Mouse (Mus musculus) induced T-regulatory cell, adult 2 months (primary cell): Measurements from ENCODE around the gene Fryl.

Experiments
- DNase-seq: peaks from one replicate; pipeline ENCODE4 v3.0.0-alpha.2; 2012; ENCODE audit warnings: low read depth

The Fryl gene

DNA sequence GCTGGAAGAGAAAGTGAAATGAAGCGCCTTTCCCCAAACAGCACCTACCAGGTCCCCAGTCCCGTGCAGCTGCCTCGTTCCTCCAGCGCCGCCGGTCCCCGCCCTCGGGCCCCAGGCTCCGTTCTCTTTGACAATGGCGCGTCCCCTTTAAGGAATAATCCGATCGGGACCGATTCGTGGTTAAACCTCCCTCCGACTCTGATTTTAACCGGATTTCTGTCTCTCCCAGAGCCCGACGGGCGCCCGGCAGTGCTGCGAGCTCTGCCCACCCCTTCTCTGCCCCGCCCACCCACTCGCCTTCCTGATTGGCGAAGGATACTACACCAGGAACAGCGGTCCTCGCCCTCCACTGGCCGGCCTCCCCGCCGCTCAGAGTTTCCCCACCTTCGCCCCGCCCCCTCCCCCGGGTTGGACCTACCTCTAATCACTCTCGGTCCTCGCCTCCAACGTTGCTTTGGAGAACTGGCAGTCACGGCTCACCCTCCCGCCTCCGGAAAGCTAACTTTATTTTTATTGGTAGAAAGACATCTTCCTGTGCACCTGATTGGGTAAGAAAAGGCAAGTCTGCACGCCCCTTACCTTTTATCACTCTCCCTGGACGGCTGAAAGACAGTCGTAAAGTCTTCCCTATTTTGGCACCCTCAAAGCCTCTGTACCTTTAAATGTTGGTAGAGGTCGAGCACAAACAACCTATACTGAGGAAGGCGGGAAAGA is at the start of gene Fryl:
Gene Fryl (minus strand): TSS at position 268 of the 714 bp plus-strand sequence.
- peak; percentile 99 for DNase-seq

DNA sequence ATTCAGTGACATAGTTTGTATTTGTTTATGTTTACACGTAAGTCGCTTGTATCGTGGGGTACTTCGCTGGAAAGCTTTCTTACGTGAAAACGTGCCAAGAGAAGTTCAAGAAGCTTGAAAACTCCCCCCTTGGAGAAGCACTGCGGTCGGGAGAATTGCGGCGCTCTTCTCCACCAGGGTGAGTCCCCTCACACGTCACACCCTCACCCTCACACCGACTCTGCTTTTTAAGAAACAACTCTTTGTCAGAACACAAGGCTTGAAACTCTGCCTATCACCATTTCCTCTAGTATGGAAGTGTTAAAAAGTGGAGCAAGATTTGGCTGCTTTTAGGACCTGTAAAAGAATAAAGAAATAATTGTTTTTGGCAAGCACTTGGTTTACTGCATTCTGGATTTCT is 48.1 kb upstream of the Fryl start:
- no peak for DNase-seq

DNA sequence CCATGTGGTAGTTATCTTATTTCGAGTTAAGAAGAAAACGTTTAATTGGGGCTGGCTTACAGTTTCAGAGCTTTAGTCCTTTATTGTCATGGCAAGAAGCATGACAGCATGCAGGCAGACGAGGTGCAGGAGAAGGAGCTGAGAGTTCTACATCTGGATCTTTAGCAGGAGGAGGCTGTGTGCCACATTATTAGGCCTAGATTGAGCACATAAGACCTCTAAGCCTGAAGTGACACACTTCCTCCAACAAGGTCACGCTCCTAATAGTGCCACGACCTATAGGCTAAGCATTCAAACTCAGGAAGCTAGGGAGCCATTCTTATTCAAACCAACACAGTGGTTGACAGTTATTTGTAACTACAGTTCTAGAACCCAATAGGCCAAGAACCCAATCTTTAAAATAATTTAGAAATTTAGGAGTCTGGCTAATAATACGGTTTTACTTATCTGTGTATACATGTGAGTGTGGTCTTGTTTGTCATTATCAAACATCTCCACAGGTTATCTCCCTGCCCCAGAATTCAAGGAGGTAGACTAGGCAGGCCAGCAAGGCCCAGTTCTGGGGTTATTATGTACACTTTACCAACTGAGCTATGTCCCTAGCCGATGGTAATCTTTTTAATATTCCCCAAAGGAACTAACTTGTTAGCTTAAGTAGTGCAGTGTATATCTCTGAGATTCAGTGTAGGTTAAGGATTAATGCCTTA is 45.3 kb upstream of the Fryl start:
- no peak for DNase-seq

DNA sequence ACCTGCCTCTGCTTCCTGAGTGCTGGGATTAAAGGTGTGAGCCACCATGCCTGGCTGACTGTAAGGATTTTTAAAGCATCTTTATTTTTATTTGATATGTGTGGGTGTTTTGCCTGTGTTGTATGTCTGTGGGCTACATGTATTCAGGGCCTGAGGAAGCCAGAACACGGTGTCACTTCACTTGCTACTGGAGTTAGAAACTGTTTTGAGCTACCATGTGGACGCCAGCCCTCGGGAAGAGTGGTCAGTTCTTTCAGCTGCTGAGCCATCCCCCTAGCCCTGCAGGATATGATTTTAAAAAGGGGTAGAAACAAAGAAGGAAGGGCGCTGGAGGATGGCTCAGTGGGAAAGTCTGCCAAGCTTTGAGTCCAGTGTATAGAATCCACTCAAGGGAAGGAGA is 39.5 kb upstream of the Fryl start:
- DNase-seq, result no peak

DNA sequence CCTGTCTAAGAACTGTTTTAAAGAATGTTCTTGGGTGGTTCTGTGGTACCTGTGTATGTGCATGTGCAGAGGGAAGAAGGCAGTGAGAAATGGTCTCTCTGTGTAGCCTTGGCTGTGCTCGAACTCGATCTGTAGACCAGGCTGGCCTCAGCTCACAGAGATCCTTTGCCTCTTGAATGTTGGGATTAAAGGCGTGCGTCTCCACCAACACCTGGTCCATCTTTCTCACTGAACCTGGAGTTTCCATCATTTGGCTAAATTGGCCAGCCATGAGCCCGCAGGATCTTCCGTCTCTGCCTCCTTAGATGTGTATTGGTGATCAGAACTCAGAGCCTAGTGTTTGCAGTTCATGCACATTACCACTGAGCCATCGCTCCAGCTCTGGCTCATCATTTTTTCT is 38.6 kb upstream of the Fryl start:
- no peak for DNase-seq

DNA sequence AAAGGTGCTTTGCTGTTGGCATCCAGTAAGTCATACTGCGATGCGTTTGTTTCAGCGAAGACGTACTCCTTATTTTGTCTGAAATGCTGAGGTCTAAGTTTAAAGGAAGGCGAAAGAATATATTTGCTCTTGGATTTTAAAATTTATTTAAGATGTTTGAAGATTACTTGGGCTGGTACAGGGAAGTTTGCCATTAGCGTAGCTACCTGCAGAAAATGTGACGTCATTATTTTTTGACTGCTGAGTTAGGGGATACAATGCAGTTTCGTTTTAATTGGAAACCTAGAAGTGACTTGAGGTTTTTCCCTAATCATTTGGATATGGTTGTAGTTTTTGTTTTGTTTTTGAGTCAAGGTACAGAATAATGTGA is 37.0 kb upstream of the Fryl start:
- peak; percentile 73 for DNase-seq

DNA sequence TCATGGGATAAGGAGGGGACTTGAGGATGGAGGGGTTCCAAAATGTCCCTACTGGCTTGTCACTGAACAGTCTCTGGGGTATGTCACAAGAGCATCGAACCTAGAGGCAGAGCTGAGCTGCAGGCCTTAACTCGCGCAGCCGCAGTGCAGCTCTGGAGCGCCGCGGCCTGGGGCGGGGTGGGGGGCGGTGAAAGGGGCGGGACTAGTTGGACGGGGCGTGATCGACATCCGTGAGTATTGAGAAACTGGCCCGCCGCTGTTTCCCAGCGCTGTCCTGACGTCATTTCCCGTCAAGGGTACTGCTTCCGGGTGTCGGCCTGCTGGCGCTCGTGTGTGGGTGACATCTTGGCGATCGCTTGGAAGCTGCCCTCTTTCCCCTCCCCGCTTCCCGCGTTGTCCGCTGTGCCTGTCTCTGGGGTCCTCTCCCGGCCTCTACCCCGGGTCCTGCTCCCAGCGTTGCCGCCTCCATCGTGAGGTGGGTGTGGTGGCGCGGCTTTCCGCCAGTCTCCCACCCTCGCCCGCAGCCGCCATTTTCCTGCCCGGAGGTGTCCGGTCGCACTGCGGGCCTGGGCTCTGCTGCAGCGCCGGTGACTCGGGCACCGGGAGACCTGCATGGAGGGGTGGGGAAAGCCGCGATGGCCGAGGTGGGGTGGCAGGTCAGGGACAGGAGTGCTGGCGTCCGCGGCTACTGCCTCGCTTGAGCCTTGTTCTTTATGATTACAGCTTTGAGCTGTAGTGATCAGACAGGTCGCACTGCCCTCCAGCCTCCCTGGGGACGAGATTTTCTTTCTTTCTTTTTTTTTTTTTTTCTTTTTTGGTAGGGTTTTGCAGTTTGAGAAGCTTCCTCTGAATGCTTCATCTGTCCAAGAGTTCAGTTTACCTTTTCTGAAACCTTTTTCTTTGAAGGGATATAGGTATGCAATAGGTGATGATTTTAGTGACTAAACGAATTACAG is 36.4 kb upstream of the Fryl start, which contains the start of gene Ociad1:
Gene Ociad1 (plus strand): TSS at position 283 of the 956 bp plus-strand sequence.
- DNase-seq, result peak; percentile 98

DNA sequence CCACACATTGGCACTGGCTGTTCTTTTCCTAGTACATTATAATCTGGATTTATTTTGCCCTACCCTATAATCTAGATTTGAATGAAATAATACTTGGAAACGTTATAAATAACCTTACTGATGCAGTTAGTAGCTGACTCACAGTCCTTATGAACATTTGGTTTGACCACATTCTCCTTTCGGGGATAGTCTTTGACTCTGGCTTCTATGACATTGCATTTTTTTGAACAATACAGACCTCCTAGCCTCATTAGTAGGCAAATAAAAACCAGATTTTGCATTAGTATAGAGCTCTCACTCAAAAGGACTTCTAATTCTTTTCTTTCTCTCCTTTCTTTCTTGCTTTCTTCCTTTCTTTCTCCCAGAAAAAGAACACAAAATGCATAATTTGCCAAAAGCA is 33.5 kb upstream of the Fryl start:
- DNase-seq, result no peak

DNA sequence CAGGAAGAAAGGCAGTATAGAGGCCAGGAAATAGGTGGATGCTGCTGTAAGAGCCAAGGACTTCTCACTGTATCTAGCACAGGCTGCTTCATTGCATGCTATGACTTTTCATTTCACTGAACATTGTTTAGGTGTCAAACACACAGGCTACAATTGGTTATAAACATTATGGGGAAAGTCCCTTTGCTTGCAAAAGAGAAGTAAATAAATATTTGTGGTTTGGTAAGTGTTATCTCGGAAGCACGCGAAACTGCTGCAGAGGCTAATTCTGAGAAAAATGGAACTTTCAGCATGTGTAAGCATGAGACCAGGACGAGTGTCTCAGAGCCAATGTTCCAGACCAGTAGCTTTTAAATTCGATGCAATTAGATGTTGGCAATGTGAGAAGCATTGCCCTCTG is 30.2 kb upstream of the Fryl start:
- DNase-seq, result peak; percentile 87

DNA sequence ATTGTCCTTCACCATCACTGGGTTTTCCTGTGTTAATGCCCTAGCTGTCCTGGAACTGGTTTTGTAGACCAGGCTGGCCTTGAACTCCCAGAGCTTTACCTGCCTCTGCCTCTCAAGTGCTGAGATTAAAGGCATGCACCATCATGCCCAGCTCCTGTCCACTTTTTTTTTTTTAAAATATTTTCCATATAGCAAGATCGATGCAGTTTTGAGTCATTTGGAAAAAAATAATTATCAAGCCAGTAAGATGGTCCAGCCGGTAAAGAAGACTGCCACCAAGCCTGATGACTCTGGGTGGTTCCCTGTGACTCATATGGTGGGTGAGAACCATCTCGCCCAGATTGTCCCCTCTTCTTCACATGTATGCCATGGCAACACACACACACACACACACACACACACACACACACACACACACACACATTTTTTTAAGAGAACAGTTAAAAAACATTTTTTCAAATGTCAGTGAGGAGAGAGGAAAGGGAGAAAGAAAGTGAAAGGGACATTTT is 29.1 kb upstream of the Fryl start:
- DNase-seq, result peak; percentile 76

DNA sequence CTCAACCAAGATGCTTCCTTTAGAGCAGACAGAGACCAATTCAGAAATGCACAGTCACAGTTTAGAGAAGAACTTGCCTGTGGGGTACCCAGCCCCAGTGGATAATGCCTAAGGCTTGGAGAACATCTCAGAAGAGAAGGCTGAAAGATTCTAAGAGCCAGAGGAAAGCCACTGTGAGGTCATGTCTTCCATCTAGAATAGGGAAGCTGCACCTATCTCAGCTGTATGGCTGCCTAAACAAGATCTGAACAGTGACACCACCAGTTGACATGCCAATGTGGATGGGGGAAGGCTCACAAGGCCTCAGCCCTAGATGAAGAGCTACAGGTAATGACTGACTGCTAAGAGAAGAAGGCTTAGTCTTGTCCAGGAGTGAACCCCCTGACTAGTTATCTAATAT is 27.6 kb upstream of the Fryl start:
- DNase-seq, result no peak

DNA sequence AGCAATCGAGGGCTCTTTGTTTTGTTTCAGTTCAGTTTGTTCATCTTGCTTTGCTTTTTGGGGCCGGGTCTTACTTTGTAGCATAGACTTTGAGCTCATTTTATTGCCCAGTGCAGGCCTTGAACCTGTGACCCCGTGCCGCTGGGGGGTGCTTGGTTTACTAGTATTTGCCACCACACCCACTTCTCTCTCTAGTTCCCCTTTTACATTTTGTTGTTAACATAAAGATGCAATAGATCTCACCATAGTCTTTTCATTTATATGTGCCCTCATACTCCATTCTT is 24.1 kb upstream of the Fryl start:
- DNase-seq, result no peak

DNA sequence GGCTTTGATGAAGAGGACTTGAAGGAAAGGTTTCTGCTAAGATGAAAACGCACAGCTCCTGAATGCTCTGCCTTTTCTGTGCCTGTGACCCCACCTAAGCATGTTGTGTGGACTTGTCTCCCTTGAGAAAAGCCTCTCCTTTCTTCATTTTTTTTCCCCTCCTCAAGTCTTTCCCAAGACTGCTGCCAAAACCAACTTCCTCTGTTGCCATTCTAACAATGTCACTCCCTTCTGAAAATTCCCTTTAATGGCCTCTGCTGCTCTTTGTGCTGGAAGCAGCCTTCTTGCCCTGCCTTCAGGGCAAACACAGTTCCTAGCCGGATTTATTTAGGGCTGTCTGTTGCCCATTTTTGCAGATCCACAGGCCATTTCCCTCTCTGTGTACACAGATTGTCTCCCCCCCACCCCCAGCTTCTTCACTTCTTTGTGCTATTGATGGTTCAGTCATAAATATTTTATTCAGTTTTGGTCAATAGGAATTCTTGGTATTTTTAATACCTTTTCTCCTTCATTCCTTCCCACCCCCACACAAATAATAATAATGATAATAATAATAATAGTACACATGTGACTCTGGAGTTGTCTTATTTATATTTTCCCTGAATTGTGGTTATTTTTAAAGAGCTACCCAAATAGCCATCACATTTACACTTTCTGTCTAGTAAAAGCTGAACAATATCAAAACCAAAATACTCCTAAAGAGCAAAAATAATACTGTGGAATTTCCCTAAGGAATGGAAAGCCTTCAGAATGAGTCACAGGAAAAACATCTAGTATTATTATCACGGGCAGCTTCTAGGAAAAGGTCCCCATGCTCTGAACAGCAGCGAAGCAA is 23.5 kb upstream of the Fryl start:
- DNase-seq, result no peak

DNA sequence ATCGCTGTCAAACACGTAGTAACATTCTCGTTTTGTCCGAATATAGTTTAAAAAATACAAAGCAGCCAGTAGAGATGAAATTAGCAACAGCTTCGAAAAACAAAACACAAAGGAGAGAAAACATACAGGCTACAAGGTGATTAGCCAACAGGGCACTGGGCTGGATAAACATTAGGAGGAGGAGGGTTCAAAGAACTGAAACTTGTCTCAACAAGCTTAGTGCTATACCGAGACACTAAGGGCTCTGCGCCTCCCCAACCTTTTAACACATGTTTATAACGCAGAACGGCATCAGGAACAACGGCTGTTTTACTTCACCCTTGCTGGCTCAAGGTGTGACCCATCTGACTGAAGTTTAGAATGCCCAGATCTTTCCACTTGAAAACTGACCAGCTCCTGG is 22.8 kb upstream of the Fryl start:
- DNase-seq, result no peak

DNA sequence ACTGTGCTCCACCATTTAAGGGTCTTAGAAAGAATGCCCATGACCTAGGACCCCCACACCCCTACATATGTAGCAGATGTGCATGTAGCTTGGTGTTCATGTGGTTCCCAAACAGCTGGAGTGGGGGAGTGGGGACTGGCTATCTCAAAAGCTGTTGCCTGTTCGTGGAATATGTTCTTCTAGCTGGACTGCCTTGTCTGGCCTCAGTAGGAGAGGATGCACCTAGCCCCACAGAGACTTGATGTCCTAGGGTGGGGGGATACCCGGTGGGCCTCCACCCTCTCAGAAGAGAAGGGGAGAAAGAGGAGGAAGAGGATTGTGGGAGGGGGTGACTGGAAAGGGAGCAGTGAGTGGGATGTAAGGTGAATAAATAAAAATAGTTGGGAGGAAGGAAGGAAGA is 18.5 kb upstream of the Fryl start:
- no peak for DNase-seq

DNA sequence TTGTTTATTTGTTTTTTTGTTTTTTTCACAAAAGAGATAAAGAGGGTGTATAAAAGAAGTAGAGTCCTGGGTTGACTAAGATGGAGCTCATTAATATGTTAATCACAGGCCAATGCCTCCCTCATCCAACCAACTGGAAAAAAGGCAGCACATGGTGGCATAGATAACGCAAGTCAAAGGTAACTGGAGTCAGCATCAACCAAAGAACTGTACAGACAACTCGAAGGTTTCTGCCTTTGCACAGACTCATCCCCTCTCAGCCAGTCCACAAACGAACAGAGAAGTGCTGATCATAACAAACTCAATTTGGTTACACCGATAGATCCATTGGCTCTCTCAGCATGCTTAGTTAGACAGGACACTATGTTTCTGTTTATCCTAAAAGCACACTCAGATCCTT is 16.8 kb upstream of the Fryl start:
- DNase-seq, result no peak

DNA sequence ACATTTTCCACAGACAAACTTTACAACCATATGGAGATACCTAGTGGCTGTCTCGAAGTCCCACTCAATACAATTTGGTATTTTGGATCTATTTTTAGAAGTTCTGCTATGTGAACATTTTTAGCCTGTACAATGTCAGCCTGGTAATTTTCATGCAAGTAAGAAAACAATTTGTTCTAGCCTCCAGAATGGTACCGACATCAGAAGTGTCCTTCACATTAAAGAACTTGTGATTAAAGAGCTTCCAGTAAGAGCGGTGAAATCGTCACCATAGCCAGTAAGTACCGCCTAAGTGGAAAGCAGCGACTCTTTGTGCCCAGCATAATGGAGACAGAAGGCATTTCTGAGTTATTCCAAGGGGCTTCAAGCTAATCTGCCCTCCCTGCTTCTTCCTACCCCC is 14.2 kb upstream of the Fryl start:
- no peak for DNase-seq

DNA sequence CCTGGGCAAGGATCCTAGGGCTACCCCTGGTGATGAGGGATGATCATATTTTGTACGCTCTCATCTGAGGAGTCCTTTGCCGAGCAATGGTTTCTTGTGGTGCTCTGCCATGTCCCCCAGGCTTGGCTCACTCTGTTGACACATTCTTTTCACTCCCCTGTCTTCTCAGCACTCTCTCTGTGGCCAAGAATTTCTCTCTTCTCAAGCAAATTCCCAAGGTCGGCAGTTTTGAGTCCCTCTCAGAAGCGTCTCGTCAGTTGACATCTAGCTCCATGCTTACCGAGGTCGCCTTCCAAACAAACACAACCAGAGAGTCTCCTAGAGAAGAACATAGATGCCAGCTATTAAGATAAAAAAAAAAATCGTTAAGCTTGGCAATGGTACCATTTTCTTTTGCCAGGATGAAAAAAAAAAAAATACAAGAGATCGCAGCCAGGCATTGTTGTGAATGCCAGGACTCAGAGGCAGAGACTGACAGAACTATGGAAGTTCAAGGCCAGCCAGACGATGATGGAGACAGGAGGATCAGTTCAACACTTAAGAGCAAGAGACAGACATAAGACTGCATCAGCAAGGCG is 12.3 kb upstream of the Fryl start:
- DNase-seq, result no peak

DNA sequence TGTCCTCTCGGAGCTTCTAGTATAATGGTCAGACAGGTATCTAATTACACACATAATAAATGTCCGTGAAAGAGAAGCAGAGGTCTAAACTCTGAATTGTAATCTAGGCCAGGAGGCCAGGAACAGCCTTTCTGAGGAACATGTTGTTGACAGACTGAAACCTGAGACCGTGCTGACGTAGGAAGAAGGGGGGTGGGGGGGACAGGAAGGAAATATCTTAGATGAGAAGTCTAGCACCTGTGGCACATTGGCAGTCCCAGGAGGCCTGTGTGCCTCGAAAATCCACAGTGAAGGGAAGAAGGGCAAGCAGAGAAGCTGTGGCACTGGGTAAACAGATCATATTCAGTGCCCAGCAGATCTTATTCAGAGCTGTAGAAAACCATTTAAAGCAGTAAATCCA is 9.0 kb upstream of the Fryl start:
- peak; percentile 89 for DNase-seq

DNA sequence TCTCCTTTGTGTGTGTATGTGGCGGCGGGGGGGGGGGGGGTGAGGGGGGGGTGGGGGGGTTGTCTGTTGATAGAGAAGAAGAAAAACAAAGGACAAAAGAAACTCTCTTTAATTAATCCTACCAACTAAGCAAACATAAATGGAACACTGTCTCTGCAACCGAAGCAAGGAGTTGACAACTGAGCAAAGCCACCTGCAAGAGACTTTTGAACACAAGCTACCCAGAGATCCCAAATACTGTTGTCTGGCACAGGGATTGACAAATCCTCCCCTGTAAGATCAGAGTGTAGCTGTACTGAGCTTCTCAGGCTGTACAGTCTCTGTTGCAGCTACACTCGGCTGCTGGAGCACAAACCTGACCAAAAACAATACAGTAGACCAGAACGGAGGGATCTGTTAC is 7.7 kb upstream of the Fryl start:
- no peak for DNase-seq

DNA sequence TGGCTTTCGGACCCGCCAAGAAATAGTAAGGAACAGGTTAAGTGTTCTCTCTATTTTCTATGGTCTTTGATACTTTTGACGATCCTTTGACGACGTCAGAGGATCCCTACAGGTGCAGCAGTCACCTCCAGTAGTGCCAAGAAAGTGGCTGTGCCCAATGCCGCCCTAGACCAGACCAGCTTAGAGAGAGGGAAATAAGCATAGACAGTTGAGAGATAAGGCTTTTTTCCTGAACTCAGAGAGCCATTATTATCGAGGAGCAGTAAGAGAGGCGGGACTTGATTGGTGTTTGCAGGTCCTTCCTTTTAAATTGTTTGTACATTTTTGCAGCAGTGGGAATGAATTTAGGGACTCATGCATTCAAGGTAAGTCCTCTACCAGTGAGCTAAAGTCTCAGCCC is 1.3 kb upstream of the Fryl start:
- no peak for DNase-seq

DNA sequence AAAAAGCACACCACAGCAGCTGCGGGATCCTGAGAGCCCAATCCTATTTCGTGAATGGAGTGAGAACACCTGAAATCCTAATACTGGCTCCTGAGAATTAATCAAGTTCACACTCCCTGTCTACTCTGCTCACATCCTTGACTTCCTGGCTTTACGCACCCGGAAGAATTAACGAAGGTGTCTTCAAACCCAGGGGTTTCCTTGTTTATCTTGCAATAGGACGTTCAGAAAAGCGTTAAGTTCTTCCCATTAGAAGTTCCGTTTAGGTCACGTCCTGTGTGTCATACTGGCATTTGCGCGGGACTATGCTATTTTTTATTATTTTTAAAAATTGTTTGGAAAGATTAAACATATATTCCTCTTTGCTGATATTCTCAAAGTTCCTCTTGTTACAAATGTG is 677 bp upstream of the Fryl start:
- DNase-seq, result peak; percentile 85
